Mouse (Mus musculus) common myeloid progenitor, adult 5-6 weeks (primary cell): ENCODE results near the gene Nek9. TPM values are rescaled to one million over a fixed set of nuclear protein-coding genes. Genes with fewer than 3 reads are reported as not detected.

Experiments used
- ATAC-seq: replicated peaks from 2 replicates; pipeline ENCODE4 v1.8.0; 2016; ENCODE audit warnings: low read depth, mild to moderate bottlenecking, moderate TSS enrichment, inconsistent platforms; ENCODE audit not compliant: poor library complexity, severe bottlenecking
- total RNA-seq: library from RNA; stranded (forward); fragments of 200-1000, 187-1606 nt; gene quantifications from 2 replicates; pipeline ENCODE4 v1.2.3, GENCODE M21; 2017

The Nek9 gene
- total RNA-seq, 1 experiment from 2014 or later: 33.5 TPM

- peak; percentile 80 for ATAC-seq
These were observed 9.2 kb upstream of the Nek9 start for GRCm38 (mm10) chr12:85348338-85348737.

GRCm38 (mm10) chr12:85347196-85347595 lies 8.0 kb upstream of the Nek9 start:
- no peak for ATAC-seq

- ATAC-seq: peak; percentile 76
These were observed 7.2 kb upstream of the Nek9 start for GRCm38 (mm10) chr12:85346374-85346773.

- no peak; the same call in 1 of the 2 replicates for ATAC-seq
These were observed 6.4 kb upstream of the Nek9 start for GRCm38 (mm10) chr12:85345559-85345958.

- no peak for ATAC-seq
These were observed 5.1 kb upstream of the Nek9 start for GRCm38 (mm10) chr12:85344252-85344651.

- no peak for ATAC-seq
These were observed 3.1 kb upstream of the Nek9 start for GRCm38 (mm10) chr12:85342310-85342709.

GRCm38 (mm10) chr12:85341131-85341530 lies 2.0 kb upstream of the Nek9 start:
- ATAC-seq: no peak

- peak; percentile 59 for ATAC-seq
These were observed 785 bp upstream of the Nek9 start for GRCm38 (mm10) chr12:85339947-85340346.

- ATAC-seq: 0 out of 2 replicates have a peak, but pooled peaks have one; percentile 10
These were observed 347 bp downstream of the Nek9 start for GRCm38 (mm10) chr12:85338815-85339214.

GRCm38 (mm10) chr12:85337567-85338311 lies 1.4 kb downstream of the Nek9 start:
- no peak for ATAC-seq

GRCm38 (mm10) chr12:85330153-85330552 lies 9.0 kb downstream of the Nek9 start:
- ATAC-seq: no peak

GRCm38 (mm10) chr12:85308651-85309050 lies 30.5 kb downstream of the Nek9 start:
- no peak for ATAC-seq

GRCm38 (mm10) chr12:85305247-85305892 lies 33.8 kb downstream of the Nek9 start:
- ATAC-seq: peak; percentile 87

- ATAC-seq: peak; percentile 37; the same call in 1 of the 2 replicates
These were observed 34.4 kb downstream of the Nek9 start for GRCm38 (mm10) chr12:85304725-85305124.

- ATAC-seq: no peak
These were observed 35.9 kb downstream of the Nek9 start for GRCm38 (mm10) chr12:85303256-85303655.

GRCm38 (mm10) chr12:85298835-85299180 lies 40.4 kb downstream of the Nek9 start:
- ATAC-seq: no peak

- ATAC-seq: no peak
These were observed 40.9 kb downstream of the Nek9 start for GRCm38 (mm10) chr12:85298127-85298834.

GRCm38 (mm10) chr12:85297345-85297997 lies 41.7 kb downstream of the Nek9 start:
- no peak for ATAC-seq

- ATAC-seq: no peak
These were observed 42.2 kb downstream of the Nek9 start for GRCm38 (mm10) chr12:85296915-85297314.

- ATAC-seq: no peak
These were observed 43.7 kb downstream of the Nek9 start for GRCm38 (mm10) chr12:85295506-85295905.
